Mouse (Mus musculus) heart, postnatal 0 days (tissue): ENCODE data around the gene Ptprn2.

Experiments
- CTCF ChIP-seq: IDR thresholded peaks from 2 replicates; pipeline ENCODE4 v1.5.1; 2016; ENCODE audit warnings: antibody characterized with exemption, control low read depth, low read depth
- EP300 ChIP-seq: IDR thresholded peaks from 2 replicates; pipeline ENCODE4 v1.6.1; 2016; ENCODE audit warnings: antibody characterized with exemption, low read depth

DNA sequence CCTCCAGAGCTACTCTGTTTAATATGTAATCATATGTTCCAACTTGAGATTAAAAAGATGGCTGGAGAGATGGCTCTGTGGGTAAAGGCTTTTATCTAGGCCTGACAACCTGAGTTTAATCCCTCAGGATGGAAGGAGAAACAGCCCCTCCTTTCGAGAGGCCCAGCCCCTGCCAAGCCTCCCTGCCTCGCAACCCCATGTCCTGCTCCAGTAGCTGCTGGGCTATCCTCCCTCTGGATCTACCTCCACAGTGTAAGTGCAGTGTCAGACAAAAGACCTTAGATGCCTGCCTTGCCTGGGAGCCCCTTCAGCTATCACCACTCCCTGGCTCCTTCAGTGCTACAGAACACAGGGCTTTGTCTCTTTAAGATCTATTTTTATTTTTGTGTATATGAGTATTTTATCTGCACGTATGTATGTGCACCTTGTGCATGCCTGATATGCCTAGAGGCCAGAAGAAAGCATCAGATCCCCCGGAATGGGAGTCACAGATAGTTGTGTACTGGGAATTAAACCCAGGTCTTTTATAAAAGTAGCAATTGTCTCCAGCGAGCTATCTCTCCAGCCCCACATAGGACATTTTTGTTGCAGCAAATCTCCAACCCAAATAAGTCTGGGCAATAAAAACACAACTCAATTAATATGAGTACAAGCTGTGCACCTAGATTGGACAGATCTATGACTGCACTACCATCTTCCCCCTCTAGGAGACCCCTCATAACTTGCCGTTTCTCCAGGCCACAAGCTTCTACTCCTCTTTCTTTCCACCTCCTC, 775.1 kb downstream of the Ptprn2 start:
- TF ChIP-seq EP300 (no peak), CTCF (0 out of 2 replicates have a peak, but pooled peaks have one; percentile 11)
